Mouse (Mus musculus) erythroblast, embryonic 14.5 days (primary cell): ENCODE data around the gene Slco2b1. TPM values are rescaled to one million over a fixed set of nuclear protein-coding genes. Genes with fewer than 3 reads are reported as not detected.
A peak's percentile ranks its signal among the peaks of the same experiment; 100 is the strongest.

Source experiments
- H3K27me3 ChIP-seq: 2 replicates; pipeline ENCODE4 v1.6.1; 2012; ENCODE audit warnings: inconsistent platforms; ENCODE audit not compliant: control insufficient read depth
- H3K36me3 ChIP-seq: 2 replicates; pipeline ENCODE4 v1.6.1; 2012; ENCODE audit warnings: mild to moderate bottlenecking, inconsistent platforms; ENCODE audit not compliant: control insufficient read depth
- H3K4me1 ChIP-seq: 2 replicates; pipeline ENCODE4 v1.6.1; 2012; ENCODE audit warnings: inconsistent platforms; ENCODE audit not compliant: control insufficient read depth
- H3K4me3 ChIP-seq: replicated peaks from 2 replicates; pipeline ENCODE3; 2012; ENCODE audit warnings: moderate library complexity, mild to moderate bottlenecking, inconsistent platforms
- H3K9me3 ChIP-seq: 2 replicates; pipeline ENCODE4 v1.6.1; 2012; ENCODE audit warnings: low read length, inconsistent platforms, mixed read lengths; ENCODE audit not compliant: control insufficient read depth
- GATA1 ChIP-seq: IDR thresholded peaks from 2 replicates; pipeline ENCODE4 v1.6.1; 2012; ENCODE audit warnings: low read length, inconsistent platforms, mixed read lengths
- TAL1 ChIP-seq: IDR thresholded peaks from 3 replicates; pipeline ENCODE4 v1.6.1; 2012; ENCODE audit warnings: low read length, inconsistent platforms, mixed read lengths
- polyA plus RNA-seq: library from polyadenylated mRNA; stranded (reverse); fragments of >175 nt; gene quantifications from 2 replicates; pipeline ENCODE4 v1.2.3, GENCODE M21; 2012

Slco2b1 gene
- polyA plus RNA-seq, 1 experiment: not detected

- TF ChIP-seq GATA1 (peak; percentile 80), TAL1 (no peak)
- peaks cover 41% of the 10 kb centered on the region for H3K27me3 ChIP-seq
- H3K4me1 ChIP-seq: peaks cover 64% of the 10 kb centered on the region
- H3K4me3 ChIP-seq: peak overlapping the region; percentile 43
- no peaks in the 10 kb centered on the region for H3K9me3 ChIP-seq
- H3K36me3 ChIP-seq: no peaks in the 10 kb centered on the region
Measured at GRCm38 (mm10) chr7:99642078-99642477, 69.1 kb downstream of the Slco2b1 start.

- Histone ChIP-seq H3K4me3 (peak overlapping the region; percentile 43), H3K9me3 (no peaks in the 10 kb centered on the region), H3K4me1 (peaks cover 64% of the 10 kb centered on the region), H3K27me3 (peaks cover 42% of the 10 kb centered on the region), H3K36me3 (no peaks in the 10 kb centered on the region)
- TF ChIP-seq TAL1: no peak
- no peak for TF ChIP-seq GATA1
Measured at GRCm38 (mm10) chr7:99641245-99641644, 69.9 kb downstream of the Slco2b1 start.

GRCm38 (mm10) chr7:99633966-99634665, 77.0 kb downstream of the Slco2b1 start:
- peaks cover 9% of the 10 kb centered on the region for H3K4me1 ChIP-seq
- H3K27me3 ChIP-seq: peaks cover 94% of the 10 kb centered on the region
- no peaks in the 10 kb centered on the region for H3K9me3 ChIP-seq
- no peaks in the 10 kb centered on the region for H3K36me3 ChIP-seq
- TF ChIP-seq TAL1 (no peak), GATA1 (no peak)
- H3K4me3 ChIP-seq: no peak overlapping the region

GRCm38 (mm10) chr7:99632286-99632685, 78.9 kb downstream of the Slco2b1 start:
- H3K27me3 ChIP-seq: peaks cover 97% of the 10 kb centered on the region
- peaks cover 3% of the 10 kb centered on the region; the same call in 1 of the 2 replicates for H3K9me3 ChIP-seq
- no peak for TF ChIP-seq GATA1
- TF ChIP-seq TAL1: no peak
- peaks cover 4% of the 10 kb centered on the region for H3K4me1 ChIP-seq
- H3K4me3 ChIP-seq: no peak overlapping the region
- no peaks in the 10 kb centered on the region for H3K36me3 ChIP-seq

GRCm38 (mm10) chr7:99627366-99627765, 83.8 kb downstream of the Slco2b1 start:
- Histone ChIP-seq H3K4me3 (no peak overlapping the region), H3K9me3 (peaks cover 16% of the 10 kb centered on the region), H3K27me3 (peaks cover 100% of the 10 kb centered on the region), H3K4me1 (peaks cover 24% of the 10 kb centered on the region), H3K36me3 (no peaks in the 10 kb centered on the region)
- TF ChIP-seq GATA1: no peak
- no peak for TF ChIP-seq TAL1

- TF ChIP-seq TAL1 (no peak), GATA1 (no peak)
- Histone ChIP-seq H3K36me3 (no peaks in the 10 kb centered on the region), H3K4me1 (peaks cover 24% of the 10 kb centered on the region), H3K27me3 (peaks cover 100% of the 10 kb centered on the region), H3K4me3 (peak within 1 kb of the TSS; percentile 45), H3K9me3 (peaks cover 16% of the 10 kb centered on the region)
Measured at GRCm38 (mm10) chr7:99626376-99627270, 84.5 kb downstream of the Slco2b1 start, which contains the start of gene Tpbgl. TSS of gene Tpbgl (minus strand) at chr7:99627103.

GRCm38 (mm10) chr7:99625722-99626375, 85.3 kb downstream of the Slco2b1 start:
- Histone ChIP-seq H3K36me3 (no peaks in the 10 kb centered on the region), H3K4me3 (peak overlapping the region; percentile 45), H3K27me3 (peaks cover 100% of the 10 kb centered on the region), H3K4me1 (peaks cover 24% of the 10 kb centered on the region), H3K9me3 (peaks cover 16% of the 10 kb centered on the region)
- TF ChIP-seq TAL1 (no peak), GATA1 (no peak)

GRCm38 (mm10) chr7:99618860-99619259, 92.3 kb downstream of the Slco2b1 start:
- peaks cover 9% of the 10 kb centered on the region for H3K9me3 ChIP-seq
- H3K36me3 ChIP-seq: no peaks in the 10 kb centered on the region
- TF ChIP-seq GATA1 (no peak), TAL1 (no peak)
- peaks cover 79% of the 10 kb centered on the region for H3K27me3 ChIP-seq
- H3K4me1 ChIP-seq: no peaks in the 10 kb centered on the region; the same call in 1 of the 2 replicates
- no peak overlapping the region for H3K4me3 ChIP-seq

- Histone ChIP-seq H3K36me3 (no peaks in the 10 kb centered on the region), H3K4me1 (no peaks in the 10 kb centered on the region; the same call in 1 of the 2 replicates), H3K4me3 (no peak overlapping the region), H3K27me3 (peaks cover 73% of the 10 kb centered on the region), H3K9me3 (peaks cover 9% of the 10 kb centered on the region)
- TF ChIP-seq TAL1 (no peak), GATA1 (no peak)
Measured at GRCm38 (mm10) chr7:99618264-99618663, 92.9 kb downstream of the Slco2b1 start.

Other genes starting within 250 kb of the Slco2b1 start
- gene Klhl35, start 245.3 kb downstream of the Slco2b1 start, polyA plus RNA-seq: not detected in 2 replicates
- 40.9 and 83.1 TPM in 2 replicates for gene Rps3, start 227.6 kb downstream of the Slco2b1 start, polyA plus RNA-seq
- gene Arrb1, start 175.9 kb downstream of the Slco2b1 start, polyA plus RNA-seq: 28.5 and 33.1 TPM in 2 replicates
- gene Tpbgl, start 84.2 kb downstream of the Slco2b1 start, polyA plus RNA-seq: 0.01 TPM in 2 replicates
- not detected in 2 replicates for gene Olfr520, start 18.9 kb upstream of the Slco2b1 start, polyA plus RNA-seq
- gene Olfr521, start 52.2 kb upstream of the Slco2b1 start, polyA plus RNA-seq: not detected in 2 replicates
- gene Neu3, start 117.1 kb upstream of the Slco2b1 start, polyA plus RNA-seq: 0.39 and 0.51 TPM in 2 replicates
- gene Xrra1, start 147.8 kb upstream of the Slco2b1 start, polyA plus RNA-seq: 0.03 TPM in 1 of 2 replicates, not detected in the other
- gene Spcs2, start 152.1 kb upstream of the Slco2b1 start, polyA plus RNA-seq: 2.5 and 5.9 TPM in 2 replicates